Mouse (Mus musculus): ENCODE measurements at regions not wholly inside any gene's neighbourhood (a gene's known extent, or its start where the extent isn't known, plus 50 kb on each side); places are given as distances from the start of the nearest gene placed in this dataset.

- DNase-seq (ENCODE audit: extremely low spot score), result no peak
Observed at GRCm38 (mm10) chr1:4672344-4672743, 135.3 kb upstream of the Gm37988 start.

- DNase-seq (ENCODE audit: extremely low spot score), result no peak
Observed at GRCm38 (mm10) chr1:4687605-4688004, 120.1 kb upstream of the Gm37988 start.

- peak; percentile 36 for DNase-seq (ENCODE audit: extremely low spot score)
Observed at GRCm38 (mm10) chr1:4689096-4689495, 118.6 kb upstream of the Gm37988 start.

GRCm38 (mm10) chr1:4703316-4703715 lies 104.4 kb upstream of the Gm37988 start:
- no peak for DNase-seq (ENCODE audit: extremely low spot score)

GRCm38 (mm10) chr1:4706171-4706570 lies 101.5 kb upstream of the Gm37988 start:
- DNase-seq (ENCODE audit: extremely low spot score), result no peak

GRCm38 (mm10) chr1:4722333-4722931 lies 85.3 kb upstream of the Gm37988 start:
- DNase-seq (ENCODE audit: extremely low spot score), result no peak

Measured in embryo, embryonic 9.5 days (tissue).